Mouse (Mus musculus): ENCODE data around the gene Tcf20. TPM values are rescaled to one million over a fixed set of nuclear protein-coding genes. Genes with fewer than 3 reads are reported as not detected.
A peak's percentile ranks its signal among the peaks of the same experiment; 100 is the strongest.
"Not testable (repeated sequence)": the region's sequence is repeated elsewhere in the genome, so short reads cannot be mapped to it uniquely, and the experiment has no call there.

The Tcf20 gene
- polyA plus RNA-seq, 1 experiment from 2014 or later, result 7.2 TPM

DNA sequence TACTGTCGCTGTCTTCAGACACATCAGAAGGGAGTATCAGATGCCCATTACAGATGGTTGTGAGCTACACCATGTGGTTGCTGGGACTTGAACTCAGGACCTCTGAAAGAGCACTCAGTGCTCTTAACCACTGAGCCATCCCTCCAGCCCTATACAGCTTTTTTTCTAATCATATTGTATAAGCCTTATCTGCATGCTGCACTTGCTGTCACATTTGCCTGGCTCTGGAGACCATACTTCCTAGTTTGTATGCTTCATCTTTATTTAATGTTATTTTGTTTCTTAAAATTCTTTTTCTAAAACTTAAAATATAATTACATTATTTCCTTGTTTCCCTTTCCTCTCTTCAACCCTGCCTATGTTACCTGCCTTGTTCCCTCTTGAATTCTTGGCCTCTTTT lies 115.6 kb downstream of the Tcf20 start:
- ATAC-seq (ENCODE audit: borderline replicate concordance, extremely low read depth, low FRiP score, low TSS enrichment), result no peak
- H3K27ac ChIP-seq, result no peak overlapping the region
- H3K27me3 ChIP-seq, result no peaks in the 10 kb centered on the region
- no peaks in the 10 kb centered on the region for H3K9me3 ChIP-seq
- WGBS, result 81% methylated on average over 1 of the region's 1 CpGs
- no peak overlapping the region for H3K4me3 ChIP-seq
- 0 out of 2 replicates have a peak, but pooled peaks cover 5% of the 10 kb centered on the region for H3K4me1 ChIP-seq
- H3K9ac ChIP-seq, result no peak overlapping the region
- no peaks in the 10 kb centered on the region for H3K36me3 ChIP-seq
- no peak overlapping the region for H3K4me2 ChIP-seq

DNA sequence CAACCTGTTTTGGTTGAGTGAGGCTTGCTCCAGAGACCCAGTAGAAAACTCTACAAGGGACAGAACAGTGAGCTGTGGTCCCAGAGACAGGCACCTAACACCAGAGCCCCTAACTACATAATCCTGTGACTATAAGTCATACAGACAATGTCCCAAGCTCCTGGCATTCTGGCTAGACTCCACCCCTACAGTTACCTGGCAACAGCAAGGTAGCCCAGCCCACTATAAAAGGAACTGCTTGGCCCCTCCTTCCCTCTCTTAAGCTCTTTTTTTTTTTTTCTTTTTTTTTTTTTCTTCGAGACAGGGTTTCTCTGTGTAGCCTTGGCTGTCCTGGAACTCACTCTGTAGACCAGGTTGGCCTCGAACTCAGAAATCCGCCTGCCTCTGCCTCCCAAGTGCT lies 121.4 kb downstream of the Tcf20 start:
- H3K9ac ChIP-seq; H3K27me3 ChIP-seq; H3K9me3 ChIP-seq; H3K4me1 ChIP-seq; H3K27ac ChIP-seq; H3K4me2 ChIP-seq; H3K36me3 ChIP-seq; ATAC-seq (ENCODE audit: borderline replicate concordance, extremely low read depth, low FRiP score, low TSS enrichment); H3K4me3 ChIP-seq: not testable (repeated sequence)
- 91% methylated on average over 3 of the region's 3 CpGs for WGBS

- Histone ChIP-seq H3K4me3 (no peak overlapping the region), H3K36me3 (no peaks in the 10 kb centered on the region), H3K27ac (no peak overlapping the region), H3K4me2 (no peak overlapping the region), H3K9ac (no peak overlapping the region), H3K27me3 (no peaks in the 10 kb centered on the region), H3K9me3 (no peaks in the 10 kb centered on the region), H3K4me1 (0 out of 2 replicates have a peak, but pooled peaks cover 4% of the 10 kb centered on the region)
- WGBS, result 55% methylated on average over 1 of the region's 1 CpGs
- ATAC-seq (ENCODE audit: borderline replicate concordance, extremely low read depth, low FRiP score, low TSS enrichment), result no peak
Measured at GRCm38 (mm10) chr15:82863674-82864073, 124.0 kb downstream of the Tcf20 start.

DNA sequence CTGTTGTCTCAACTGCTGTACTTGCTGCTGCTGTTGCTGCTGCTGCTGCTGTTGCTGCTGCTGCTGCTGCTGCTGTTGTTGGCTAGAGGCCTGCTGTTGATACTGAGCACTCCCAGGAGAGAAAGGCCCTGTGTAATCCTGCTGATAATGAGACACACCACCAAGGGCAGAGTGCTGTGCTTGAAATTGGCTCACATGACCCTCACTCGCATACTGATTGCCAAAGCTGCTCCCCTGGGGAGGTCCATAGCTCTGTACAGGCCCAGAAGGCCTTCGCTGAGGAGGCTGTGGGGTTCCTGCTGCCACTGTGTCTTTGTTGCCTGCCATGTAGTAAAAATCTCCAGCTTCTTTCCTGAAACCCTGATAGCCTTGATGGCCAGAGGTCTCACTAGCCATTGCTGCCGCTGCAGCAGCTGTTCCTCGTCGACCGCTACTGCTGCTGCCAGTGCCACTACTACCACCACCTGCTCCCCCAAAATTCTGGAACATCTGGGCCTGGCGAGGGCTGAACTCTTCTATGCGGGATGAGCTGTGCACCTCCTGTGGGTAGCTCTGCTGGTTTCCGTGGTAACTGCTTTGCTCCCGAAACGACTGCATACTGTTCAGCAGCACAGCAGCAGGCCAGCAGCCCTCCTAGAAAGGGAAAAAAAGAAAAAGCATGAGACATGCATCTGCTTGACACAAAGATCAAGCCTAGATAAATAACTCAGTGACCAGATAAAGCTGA lies 130.9 kb downstream of the Tcf20 start:
- Histone ChIP-seq H3K4me3 (no peak overlapping the region), H3K9ac (no peak overlapping the region), H3K4me2 (no peak overlapping the region), H3K36me3 (peaks cover 51% of the 10 kb centered on the region), H3K27ac (no peak overlapping the region), H3K4me1 (no peaks in the 10 kb centered on the region), H3K9me3 (no peaks in the 10 kb centered on the region), H3K27me3 (no peaks in the 10 kb centered on the region)
- no peak for ATAC-seq (ENCODE audit: borderline replicate concordance, extremely low read depth, low FRiP score, low TSS enrichment)
- 62% methylated on average over 11 of the region's 11 CpGs for WGBS

- no peak for ATAC-seq (ENCODE audit: borderline replicate concordance, extremely low read depth, low FRiP score, low TSS enrichment)
- no peaks in the 10 kb centered on the region for H3K27me3 ChIP-seq
- H3K4me3 ChIP-seq, result no peak overlapping the region
- no peak overlapping the region for H3K4me2 ChIP-seq
- H3K9ac ChIP-seq, result no peak overlapping the region
- peaks cover 58% of the 10 kb centered on the region for H3K36me3 ChIP-seq
- no peaks in the 10 kb centered on the region for H3K9me3 ChIP-seq
- 89% methylated on average over 2 of the region's 2 CpGs for WGBS
- no peak overlapping the region for H3K27ac ChIP-seq
- H3K4me1 ChIP-seq, result no peaks in the 10 kb centered on the region
Measured at GRCm38 (mm10) chr15:82856065-82856464, 131.6 kb downstream of the Tcf20 start.

GRCm38 (mm10) chr15:82839146-82839545 lies 148.5 kb downstream of the Tcf20 start:
- 93% methylated on average over 3 of the region's 3 CpGs for WGBS

GRCm38 (mm10) chr15:82829917-82830316 lies 157.8 kb downstream of the Tcf20 start:
- H3K9ac ChIP-seq, result no peak overlapping the region
- no peaks in the 10 kb centered on the region for H3K4me1 ChIP-seq
- H3K4me3 ChIP-seq, result no peak overlapping the region
- no peaks in the 10 kb centered on the region; the same call in 1 of the 2 replicates for H3K36me3 ChIP-seq
- no peak for ATAC-seq (ENCODE audit: borderline replicate concordance, extremely low read depth, low FRiP score, low TSS enrichment)
- H3K27ac ChIP-seq, result no peak overlapping the region
- H3K9me3 ChIP-seq, result no peaks in the 10 kb centered on the region
- no peaks in the 10 kb centered on the region for H3K27me3 ChIP-seq
- WGBS, result 90% methylated on average over 6 of the region's 6 CpGs
- H3K4me2 ChIP-seq, result no peak overlapping the region

More at GRCm38 (mm10) chr15:82839146-82839545, 148.5 kb downstream of the Tcf20 start:
- Histone ChIP-seq H3K36me3 (no peaks in the 10 kb centered on the region), H3K4me2 (no peak overlapping the region), H3K4me1 (no peaks in the 10 kb centered on the region), H3K4me3 (no peak overlapping the region), H3K27me3 (no peaks in the 10 kb centered on the region), H3K27ac (no peak overlapping the region), H3K9me3 (no peaks in the 10 kb centered on the region), H3K9ac (no peak overlapping the region)
- no peak for ATAC-seq (ENCODE audit: borderline replicate concordance, extremely low read depth, low FRiP score, low TSS enrichment)

- no peak for ATAC-seq (ENCODE audit: borderline replicate concordance, extremely low read depth, low FRiP score, low TSS enrichment)
- Histone ChIP-seq H3K4me3 (no peak overlapping the region), H3K9ac (no peak overlapping the region), H3K27me3 (no peaks in the 10 kb centered on the region), H3K4me2 (no peak overlapping the region), H3K27ac (no peak overlapping the region), H3K9me3 (no peaks in the 10 kb centered on the region), H3K36me3 (no peaks in the 10 kb centered on the region; the same call in 1 of the 2 replicates), H3K4me1 (0 out of 2 replicates have a peak, but pooled peaks cover 3% of the 10 kb centered on the region)
Measured at GRCm38 (mm10) chr15:82825866-82826265, 161.8 kb downstream of the Tcf20 start.

- no peak overlapping the region for H3K9ac ChIP-seq
- no peaks in the 10 kb centered on the region for H3K36me3 ChIP-seq
- ATAC-seq (ENCODE audit: borderline replicate concordance, extremely low read depth, low FRiP score, low TSS enrichment), result no peak
- H3K9me3 ChIP-seq, result no peaks in the 10 kb centered on the region
- no peak overlapping the region for H3K4me2 ChIP-seq
- no peak overlapping the region for H3K4me3 ChIP-seq
- H3K27ac ChIP-seq, result no peak overlapping the region
- H3K27me3 ChIP-seq, result no peaks in the 10 kb centered on the region
- H3K4me1 ChIP-seq, result 0 out of 2 replicates have a peak, but pooled peaks cover 3% of the 10 kb centered on the region
- WGBS, result 79% methylated on average over 3 of the region's 4 CpGs
Measured at GRCm38 (mm10) chr15:82822347-82822746, 165.3 kb downstream of the Tcf20 start.

DNA sequence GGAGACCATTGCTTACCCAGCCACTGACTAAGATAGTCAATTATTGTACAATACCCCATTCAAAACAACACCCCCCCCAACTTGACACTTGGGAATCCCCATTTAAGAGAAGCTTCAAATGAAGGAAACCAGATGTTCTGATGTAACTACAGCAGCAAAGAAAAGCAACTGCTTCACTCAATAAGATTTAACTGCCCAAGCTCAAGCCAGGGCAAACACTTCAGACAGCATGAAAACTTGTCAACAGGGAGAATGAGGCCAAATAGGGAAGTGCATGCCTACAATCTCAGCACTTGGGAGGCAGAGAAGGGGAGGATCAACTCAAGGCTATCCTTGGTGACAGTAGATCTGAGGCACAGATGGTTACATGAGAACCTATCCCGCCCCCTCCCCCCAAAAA lies 166.0 kb downstream of the Tcf20 start:
- Histone ChIP-seq H3K36me3 (no peaks in the 10 kb centered on the region), H3K4me2 (no peak overlapping the region), H3K4me3 (no peak overlapping the region), H3K9ac (no peak overlapping the region), H3K4me1 (0 out of 2 replicates have a peak, but pooled peaks cover 3% of the 10 kb centered on the region), H3K27ac (0 out of 2 replicates have a peak overlapping the region, but pooled peaks have one; percentile 9), H3K27me3 (no peaks in the 10 kb centered on the region), H3K9me3 (no peaks in the 10 kb centered on the region)
- ATAC-seq (ENCODE audit: borderline replicate concordance, extremely low read depth, low FRiP score, low TSS enrichment), result 0 out of 2 replicates have a peak, but pooled peaks have one; percentile 42
- WGBS, result 86% methylated on average over 1 of the region's 1 CpGs

- H3K4me2 ChIP-seq, result no peak overlapping the region
- no peak overlapping the region for H3K4me3 ChIP-seq
- H3K4me1 ChIP-seq, result no peaks in the 10 kb centered on the region
- no peaks in the 10 kb centered on the region for H3K27me3 ChIP-seq
- no peak for ATAC-seq (ENCODE audit: borderline replicate concordance, extremely low read depth, low FRiP score, low TSS enrichment)
- H3K36me3 ChIP-seq, result peaks cover 24% of the 10 kb centered on the region
- H3K27ac ChIP-seq, result no peak overlapping the region
- no peak overlapping the region for H3K9ac ChIP-seq
- 84% methylated on average over 4 of the region's 4 CpGs for WGBS
- no peaks in the 10 kb centered on the region for H3K9me3 ChIP-seq
Measured at GRCm38 (mm10) chr15:82815296-82815695, 172.4 kb downstream of the Tcf20 start.

GRCm38 (mm10) chr15:82814806-82815205 lies 172.9 kb downstream of the Tcf20 start:
- H3K9ac ChIP-seq, result no peak overlapping the region
- ATAC-seq (ENCODE audit: borderline replicate concordance, extremely low read depth, low FRiP score, low TSS enrichment), result no peak
- 64% methylated on average over 4 of the region's 4 CpGs for WGBS
- H3K9me3 ChIP-seq, result no peaks in the 10 kb centered on the region
- no peaks in the 10 kb centered on the region for H3K4me1 ChIP-seq
- H3K4me2 ChIP-seq, result no peak overlapping the region
- peaks cover 29% of the 10 kb centered on the region for H3K36me3 ChIP-seq
- H3K4me3 ChIP-seq, result no peak overlapping the region
- no peak overlapping the region for H3K27ac ChIP-seq
- no peaks in the 10 kb centered on the region for H3K27me3 ChIP-seq
